Mouse (Mus musculus): Measurements from ENCODE around the gene S1pr5.

GRCm38 (mm10) chr9:21275727-21276126, 27.5 kb upstream of the S1pr5 start:
- TF ChIP-seq CTCF (conservative IDR thresholded peaks at IDR 0.05 in 1 of 2, IDR thresholded peaks at IDR 0.05 in 1 of 2; ENCODE audit: low read depth in 2 of 2, low read length in 2 of 2) (no peak), RCOR1 (conservative IDR thresholded peaks at IDR 0.05; ENCODE audit: low read depth, low read length) (no peak), BHLHE40 (IDR thresholded peaks at IDR 0.05; ENCODE audit: low read depth, low read length) (no peak), USF1 (IDR thresholded peaks at IDR 0.05; ENCODE audit: low read depth, low read length) (no peak), POLR2A (IDR thresholded peaks at IDR 0.05; ENCODE audit: low read depth, low read length) (no peak), EP300 (IDR thresholded peaks at IDR 0.05; ENCODE audit: low read length) (no peak), MAFK (IDR thresholded peaks at IDR 0.05; ENCODE audit: insufficient replicate concordance, low read length) (no peak), MYC (IDR thresholded peaks at IDR 0.05; ENCODE audit: low read depth, low read length) (no peak)

Measured in CH12.LX (cell line).